Mouse (Mus musculus): ENCODE data around the gene Csgalnact2.

- TF ChIP-seq CTCF (IDR thresholded peaks at IDR 0.05; ENCODE audit: low read depth, low read length) (peak; percentile 33), POLR2A (IDR thresholded peaks at IDR 0.05; ENCODE audit: insufficient read depth, low read length) (no peak), EP300 (IDR thresholded peaks at IDR 0.05; ENCODE audit: insufficient read depth, low read depth, low read length) (no peak)
These were observed 71.2 kb downstream of the Csgalnact2 start for GRCm38 (mm10) chr6:118067720-118068119.
